7 mouse cellular contexts compared by ENCODE assay signal in genomic region chr17:42876904-42877425, GRCm38 (mm10). TPM values are rescaled to one million over a fixed set of nuclear protein-coding genes. Genes with fewer than 3 reads are reported as not detected.
DNase-seq lines count a peak whose midpoint lies in the region; ATAC-seq and TF ChIP-seq lines count a peak whose summit lies in the region.

No protein-coding gene starts in this region.

- peaks cover 10% of the 10 kb centered on the region for H3K4me1 ChIP-seq in megakaryocyte, embryonic 14.5 days
- peaks cover 5% of the 10 kb centered on the region for H3K4me1 ChIP-seq in embryonic fibroblast, embryonic 13.5 days (ENCODE audit: control insufficient read depth, insufficient read depth, low read length)
- peaks cover 21% of the 10 kb centered on the region for H3K4me1 ChIP-seq in limb, embryonic 12.5 days (replicated peaks)
- H3K4me1 ChIP-seq in stomach, embryonic 15.5 days = peaks cover 6% of the 10 kb centered on the region; the same call in 1 of the 2 replicates

- no peak for DNase-seq in layer of hippocampus, adult 11-12 months (ENCODE audit: low spot score)
- DNase-seq in T-cell, adult 2 months (ENCODE audit: low spot score) = no peak

- peaks cover 3% of the 10 kb centered on the region for H3K27me3 ChIP-seq in megakaryocyte, embryonic 14.5 days (replicated peaks)
- H3K27me3 ChIP-seq in limb, embryonic 12.5 days = no peaks in the 10 kb centered on the region
- no peaks in the 10 kb centered on the region for H3K27me3 ChIP-seq in stomach, embryonic 15.5 days (replicated peaks)

- no peak for ATAC-seq in megakaryocyte, adult 5-6 weeks (ENCODE audit: poor library complexity, severe bottlenecking)
- no peak for ATAC-seq in limb, embryonic 12.5 days (ENCODE audit: insufficient number of reproducible peaks, insufficient read depth, low FRiP score, low TSS enrichment, low read depth)
- no peak for ATAC-seq in stomach, embryonic 15.5 days (ENCODE audit: insufficient read depth, low FRiP score, low read depth)

- no peaks in the 10 kb centered on the region for H3K9me3 ChIP-seq in megakaryocyte, embryonic 14.5 days
- H3K9me3 ChIP-seq in limb, embryonic 12.5 days = no peaks in the 10 kb centered on the region
- no peaks in the 10 kb centered on the region for H3K9me3 ChIP-seq in stomach, embryonic 15.5 days

- H3K4me2 ChIP-seq in limb, embryonic 12.5 days = peak overlapping the region; percentile 73
- peak overlapping the region; percentile 64 for H3K4me2 ChIP-seq in stomach, embryonic 15.5 days

- H3K27ac ChIP-seq in embryonic fibroblast, embryonic 13.5 days (ENCODE audit: insufficient read depth, low read length) = no peak overlapping the region
- peak overlapping the region; percentile 97 for H3K27ac ChIP-seq in limb, embryonic 12.5 days
- peak overlapping the region; percentile 97; the same call in 1 of the 2 replicates for H3K27ac ChIP-seq in stomach, embryonic 15.5 days

- peak overlapping the region; percentile 93 for H3K9ac ChIP-seq in limb, embryonic 12.5 days (replicated peaks)
- no peak overlapping the region for H3K9ac ChIP-seq in stomach, embryonic 15.5 days

- no peak for TF ChIP-seq POLR2A in embryonic fibroblast, embryonic 13.5 days (IDR thresholded peaks at IDR 0.05; ENCODE audit: low read depth, low read length)

- TF ChIP-seq CTCF in embryonic fibroblast, embryonic 13.5 days (IDR thresholded peaks at IDR 0.05; ENCODE audit: borderline replicate concordance, insufficient read depth, low read length) = no peak

- no peaks in the 10 kb centered on the region for H3K36me3 ChIP-seq in megakaryocyte, embryonic 14.5 days (replicated peaks; ENCODE audit: low read length)
- no peaks in the 10 kb centered on the region for H3K36me3 ChIP-seq in limb, embryonic 12.5 days
- H3K36me3 ChIP-seq in stomach, embryonic 15.5 days = no peaks in the 10 kb centered on the region

- H3K4me3 ChIP-seq in megakaryocyte, embryonic 14.5 days (replicated peaks) = peak overlapping the region; percentile 93
- H3K4me3 ChIP-seq in embryonic fibroblast, embryonic 13.5 days (ENCODE audit: insufficient read depth, low read length) = peak overlapping the region; percentile 97
- H3K4me3 ChIP-seq in limb, embryonic 12.5 days (replicated peaks) = peak overlapping the region; percentile 85
- peak overlapping the region; percentile 93 for H3K4me3 ChIP-seq in stomach, embryonic 15.5 days (replicated peaks)

- 35% methylated on average over 13 of the region's 13 CpGs for WGBS in limb, embryonic 12.5 days
- 19% methylated on average over 13 of the region's 13 CpGs for WGBS in stomach, embryonic 15.5 days

RNA-seq across cellular contexts. Expression of gene Cd2ap, which starts 0.5 kb away (rescaled TPM):
- 1.0 TPM in 1 of 2 replicates, not detected in the other for polyA plus RNA-seq in megakaryocyte, embryonic 14.5 days (2012; ENCODE audit: insufficient read depth, low replicate concordance)
- total RNA-seq in megakaryocyte, adult 5-6 weeks (2015) = 73.4 and 85.7 TPM in 2 replicates
- 52.6 and 54.3 TPM in 2 replicates for total RNA-seq in megakaryocyte, adult 5-6 weeks (2017)
- 37.7 and 39.8 TPM in 2 replicates for polyA plus RNA-seq in embryonic fibroblast, embryonic 13.5 days (2011; ENCODE audit: insufficient read length, low read depth, missing spikeins)
- 21.9 and 23.2 TPM in 2 replicates for polyA plus RNA-seq in limb, embryonic 12.5 days (2016; fragmentation: Nextera tagmentation; extraction: Ambion mirVana)
- polyA plus RNA-seq in stomach, embryonic 15.5 days (2015; fragmentation: Nextera tagmentation; extraction: Ambion mirVana) = 37.4 and 45.7 TPM in 2 replicates

Comparison
In these comparisons a context has a peak if more than half of its experiments do, and no peak if none do; other contexts are left out.
1. RNA of gene Cd2ap, which starts 0.5 kb away (polyA plus RNA-seq): 37.7 to 39.8 TPM in embryonic fibroblast, embryonic 13.5 days, 37.4 to 45.7 TPM in stomach, embryonic 15.5 days and 21.9 to 23.2 TPM in limb, embryonic 12.5 days; 1.0 TPM in megakaryocyte, embryonic 14.5 days; every median in the first group is over 10 times any median in the second.
2. Peak in every context shown above with its lines, with median percentiles within 50 percentile points of each other: H3K4me3 ChIP-seq.